Comparison of ENCODE assay signal across 11 mouse cellular contexts in genomic region chr11:51400356-51400755, GRCm38 (mm10).
"Had no signal": no experiment of that assay in that cellular context is flagged by ENCODE, and none has a peak within 500 bp of the region (broad histone marks: within the 10 kb centered on the region; RNA-seq: fewer than 3 reads in every experiment).

No protein-coding gene starts in this region.

- H3K36me3 ChIP-seq: limb, embryonic 10.5 days; midbrain, embryonic 12.5 days; neural tube, embryonic 13.5 days had no signal

- H3K4me3 ChIP-seq: left cerebral cortex, adult 2 months; limb, embryonic 10.5 days; midbrain, embryonic 12.5 days; neural tube, embryonic 13.5 days had no signal

- DNase-seq: kidney, adult 2 months; kidney, postnatal 25 days; lung, adult 2 months; lung, postnatal 10 days; right cerebral cortex, postnatal 14 days; thymus, postnatal 4 days had no signal

- H3K27me3 ChIP-seq: midbrain, embryonic 12.5 days; neural tube, embryonic 13.5 days had no signal

- ATAC-seq: midbrain, embryonic 16.5 days had no signal

- H3K9ac ChIP-seq: midbrain, embryonic 12.5 days; neural tube, embryonic 13.5 days had no signal

- H3K4me2 ChIP-seq: midbrain, embryonic 12.5 days; neural tube, embryonic 13.5 days had no signal

- H3K9me3 ChIP-seq: limb, embryonic 10.5 days; midbrain, embryonic 12.5 days; neural tube, embryonic 13.5 days had no signal

- H3K4me1 ChIP-seq: midbrain, embryonic 12.5 days; neural tube, embryonic 13.5 days had no signal

- H3K27ac ChIP-seq: left cerebral cortex, adult 2 months; limb, embryonic 10.5 days; midbrain, embryonic 12.5 days; neural tube, embryonic 13.5 days had no signal
